Mouse (Mus musculus): ENCODE measurements around the gene Txnrd2.

The Txnrd2 gene

GRCm38 (mm10) chr16:18393595-18393994, 32.6 kb upstream of the Txnrd2 start:
- DNase-seq (ENCODE audit: extremely low spot score, low spot score), result no peak

- no peak for DNase-seq (ENCODE audit: extremely low spot score, low spot score)
Observed at GRCm38 (mm10) chr16:18394056-18394455, 32.1 kb upstream of the Txnrd2 start.

GRCm38 (mm10) chr16:18394777-18395619, 31.2 kb upstream of the Txnrd2 start:
- no peak for DNase-seq (ENCODE audit: extremely low spot score, low spot score)

GRCm38 (mm10) chr16:18395620-18396036, 30.6 kb upstream of the Txnrd2 start:
- DNase-seq (ENCODE audit: extremely low spot score, low spot score), result no peak

GRCm38 (mm10) chr16:18396201-18396600, 30.0 kb upstream of the Txnrd2 start:
- no peak for DNase-seq (ENCODE audit: extremely low spot score, low spot score)

DNA sequence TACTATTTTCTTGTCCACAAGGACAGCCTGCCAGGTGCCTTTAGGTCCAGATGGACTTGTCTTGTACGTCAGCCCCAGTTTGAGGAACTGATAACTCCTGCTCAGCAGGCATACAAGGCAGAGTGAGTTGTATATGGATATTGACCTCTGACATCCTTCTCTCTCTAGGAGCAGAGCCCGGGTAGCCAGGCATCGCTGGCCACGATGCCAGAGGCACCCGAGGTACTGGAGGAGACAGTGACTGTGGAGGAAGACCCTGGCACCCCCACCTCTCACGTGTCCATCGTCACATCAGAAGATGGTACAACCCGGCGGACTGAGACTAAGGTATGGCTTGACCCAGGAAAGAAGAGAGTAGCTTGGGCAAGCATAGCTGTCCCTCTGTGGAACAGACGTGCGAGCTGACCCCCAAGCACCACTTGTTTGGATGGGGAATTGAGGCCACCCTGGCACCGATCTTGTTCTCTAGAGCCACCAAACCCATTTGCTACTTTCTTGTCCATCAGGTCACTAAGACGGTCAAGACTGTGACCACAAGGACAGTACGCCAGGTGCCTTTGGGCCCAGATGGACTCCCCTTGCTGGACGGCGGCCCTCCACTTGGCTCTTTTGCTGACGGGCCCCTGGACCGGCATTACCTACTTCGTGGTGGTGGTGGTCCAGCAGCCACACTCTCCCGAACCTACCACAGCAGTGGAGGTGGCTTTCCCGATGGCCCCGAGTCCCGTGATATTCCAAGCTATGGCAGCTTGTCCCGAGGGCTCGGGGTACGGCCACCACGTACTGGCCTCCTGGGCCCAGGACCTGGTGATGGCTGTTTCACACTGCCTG, 29.2 kb upstream of the Txnrd2 start:
- no peak for DNase-seq (ENCODE audit: extremely low spot score, low spot score)

- no peak for DNase-seq (ENCODE audit: extremely low spot score, low spot score)
Observed at GRCm38 (mm10) chr16:18400028-18400427, 26.2 kb upstream of the Txnrd2 start.

DNA sequence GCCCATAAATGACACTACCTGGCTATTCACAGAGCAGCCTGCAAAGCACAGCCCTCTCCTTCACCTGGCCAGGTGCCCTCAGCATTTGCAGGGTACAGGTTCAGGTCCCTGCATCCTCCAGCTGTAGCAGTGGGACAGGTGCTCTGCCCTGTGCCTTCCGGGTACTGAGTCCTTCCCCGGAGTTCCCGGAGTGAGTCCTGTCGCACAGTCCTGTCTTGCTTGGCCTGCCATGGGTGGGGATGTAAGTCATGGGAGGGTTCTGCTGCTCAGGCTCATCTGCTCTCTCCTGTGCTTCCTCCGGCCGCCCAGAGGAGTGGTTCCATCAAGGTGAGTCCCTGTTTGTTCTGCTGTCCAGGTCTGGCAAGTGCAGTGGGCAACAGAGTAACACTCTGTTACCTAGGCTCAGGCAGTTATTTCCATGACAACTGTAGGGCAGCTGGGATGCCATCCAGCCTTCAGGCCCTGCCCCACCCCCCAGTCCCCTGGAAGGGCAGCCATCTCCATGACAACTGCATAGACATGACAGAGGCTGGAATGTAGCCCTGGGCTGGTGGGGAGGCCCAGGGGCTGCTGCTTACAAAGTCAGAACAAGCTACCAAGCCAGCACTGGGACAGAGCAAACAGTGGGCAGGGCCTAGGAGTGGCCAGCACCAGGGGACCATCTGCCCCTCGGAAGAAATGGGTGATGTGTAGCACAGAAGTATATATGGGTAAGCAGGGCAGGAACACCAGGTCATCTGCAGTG, 25.5 kb upstream of the Txnrd2 start:
- DNase-seq (ENCODE audit: extremely low spot score, low spot score), result peak; percentile 77

DNA sequence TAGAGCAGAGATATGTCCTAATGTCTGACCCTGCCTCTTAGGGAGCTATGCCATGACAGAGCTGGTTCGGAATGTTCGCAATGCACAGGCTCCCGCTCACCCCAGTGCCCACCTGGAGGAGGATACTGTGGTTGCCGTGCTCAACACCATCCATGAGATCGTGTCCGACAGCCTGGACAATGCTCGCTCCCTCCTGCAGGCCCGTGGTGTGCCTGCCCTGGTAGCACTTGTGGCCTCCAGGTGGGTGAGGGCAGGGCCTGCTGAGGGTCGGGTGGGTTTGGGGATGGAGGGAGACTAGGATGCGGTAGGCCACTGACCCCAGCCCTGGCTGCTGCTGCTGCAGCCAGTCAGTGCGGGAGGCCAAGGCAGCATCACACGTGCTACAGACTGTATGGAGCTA, 22.9 kb upstream of the Txnrd2 start:
- DNase-seq (ENCODE audit: extremely low spot score, low spot score), result no peak

DNA sequence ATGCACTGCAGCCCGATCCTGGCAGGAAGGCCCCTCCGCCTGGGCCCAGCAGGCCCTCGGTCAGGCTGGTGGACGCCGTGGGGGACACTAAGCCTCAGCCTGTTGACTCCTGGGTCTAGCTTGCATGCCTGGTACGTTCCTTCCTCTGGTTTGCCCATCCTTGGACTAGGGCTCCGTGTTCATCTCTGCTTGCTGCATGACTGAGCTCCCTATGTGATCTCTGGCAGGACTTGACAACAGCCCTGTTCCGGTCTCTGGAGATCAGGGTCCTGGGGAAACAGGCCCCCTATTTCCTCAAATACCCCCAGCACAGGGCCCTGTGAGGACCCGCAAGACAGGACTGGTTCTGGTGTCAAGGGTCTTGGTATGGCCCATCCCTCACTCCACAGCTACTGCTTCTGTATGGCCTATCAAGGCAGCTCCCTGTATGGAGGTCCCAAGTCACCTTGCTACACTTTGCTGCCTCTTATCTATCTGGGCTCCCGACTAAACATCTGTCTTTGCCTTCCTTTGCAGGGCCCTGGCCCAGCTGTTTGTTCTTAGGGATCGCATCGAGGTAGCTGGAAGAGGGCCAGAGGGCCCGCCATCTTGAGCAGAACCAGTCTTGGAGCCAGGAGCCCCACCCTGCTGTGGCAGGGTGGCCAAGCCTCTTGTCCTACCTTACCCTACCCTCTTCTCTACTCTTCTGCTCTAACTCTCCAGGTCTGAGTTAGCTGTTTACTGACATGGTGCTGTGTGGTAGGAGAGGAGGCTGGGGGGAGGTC, 20.9 kb upstream of the Txnrd2 start:
- no peak for DNase-seq (ENCODE audit: extremely low spot score, low spot score)

GRCm38 (mm10) chr16:18405876-18406275, 20.3 kb upstream of the Txnrd2 start:
- no peak for DNase-seq (ENCODE audit: extremely low spot score, low spot score)

GRCm38 (mm10) chr16:18406293-18406692, 19.9 kb upstream of the Txnrd2 start:
- DNase-seq (ENCODE audit: extremely low spot score, low spot score), result no peak

DNA sequence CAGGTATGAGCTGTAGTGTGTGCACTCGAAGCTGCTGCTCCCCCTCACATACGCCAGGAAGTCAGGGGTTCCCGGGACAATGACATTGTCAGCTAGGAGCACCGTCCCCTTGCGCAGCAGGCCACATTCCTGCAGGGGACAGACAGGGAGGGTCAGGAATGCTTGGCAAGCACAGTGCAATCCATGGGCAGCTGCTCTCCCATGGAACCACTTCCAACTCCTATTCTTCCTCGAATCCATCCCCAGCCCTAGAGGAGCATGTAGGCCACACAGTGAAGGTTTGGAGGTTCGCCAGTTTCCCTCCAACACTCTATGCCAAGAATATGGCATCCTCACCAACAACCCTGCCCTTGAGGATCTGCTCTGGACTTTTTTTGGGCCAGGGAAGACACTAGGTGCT, 18.3 kb upstream of the Txnrd2 start:
- DNase-seq (ENCODE audit: extremely low spot score, low spot score), result no peak

DNA sequence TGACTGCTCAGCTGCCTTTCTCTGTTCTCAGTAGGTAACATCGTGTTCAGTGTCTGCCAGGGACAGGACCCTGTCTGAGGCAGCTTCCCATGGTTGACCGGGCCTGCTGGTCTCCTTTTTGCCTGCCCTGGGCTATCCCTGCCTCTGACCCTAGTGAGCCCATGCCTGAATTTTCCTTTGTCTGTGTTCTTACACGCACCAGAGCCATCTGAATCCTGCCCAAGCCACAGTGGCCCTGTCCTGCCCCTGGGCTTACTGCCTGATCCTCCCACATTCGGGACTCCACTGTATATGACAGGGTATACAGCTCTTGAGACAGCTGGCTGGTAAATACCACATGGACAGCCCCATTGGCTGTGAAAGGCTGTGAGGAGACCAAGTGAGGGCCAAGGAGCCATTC, 16.4 kb upstream of the Txnrd2 start:
- DNase-seq (ENCODE audit: extremely low spot score, low spot score), result no peak

GRCm38 (mm10) chr16:18410418-18410817, 15.8 kb upstream of the Txnrd2 start:
- DNase-seq (ENCODE audit: extremely low spot score, low spot score), result no peak

- DNase-seq (ENCODE audit: extremely low spot score, low spot score), result no peak
Observed at GRCm38 (mm10) chr16:18411026-18411649, 15.0 kb upstream of the Txnrd2 start.

- no peak for DNase-seq (ENCODE audit: extremely low spot score, low spot score)
Observed at GRCm38 (mm10) chr16:18411802-18412476, 14.2 kb upstream of the Txnrd2 start.

GRCm38 (mm10) chr16:18413032-18413816, 13.0 kb upstream of the Txnrd2 start:
- DNase-seq (ENCODE audit: extremely low spot score, low spot score), result no peak

DNA sequence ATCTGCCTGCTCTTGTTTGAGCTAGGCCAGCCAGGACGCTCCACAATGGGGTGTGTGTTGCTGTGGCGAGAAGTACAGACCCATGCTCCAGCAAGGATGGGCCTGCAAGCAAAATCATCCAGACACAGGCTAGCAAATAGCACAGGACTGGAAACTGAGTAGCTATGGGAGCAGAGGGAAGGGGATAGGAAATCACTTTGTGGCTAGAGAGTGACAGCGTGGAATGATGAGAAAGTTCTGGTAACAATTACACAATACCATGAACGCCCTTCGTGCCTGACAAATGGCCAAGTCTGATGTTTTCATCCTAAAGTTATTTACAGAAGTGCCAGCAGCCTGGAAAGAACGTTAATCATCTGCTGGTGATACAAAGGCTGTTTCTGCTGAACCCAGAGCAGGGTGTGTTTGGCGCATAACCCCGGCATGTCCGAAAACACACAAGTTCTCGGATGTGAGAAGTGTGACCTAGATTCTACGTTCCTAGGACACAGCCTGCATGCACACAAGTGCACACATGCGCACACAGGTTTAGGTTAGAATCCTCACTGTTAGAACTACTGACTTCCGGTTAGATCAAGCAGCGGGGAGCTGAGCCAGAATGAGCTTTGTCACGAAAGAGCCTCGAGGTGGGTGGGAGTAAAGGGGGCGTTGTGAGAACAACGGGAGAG, 10.0 kb upstream of the Txnrd2 start:
- no peak for DNase-seq (ENCODE audit: extremely low spot score, low spot score)
